Mouse (Mus musculus) thymus, adult 2 months (tissue): Measurements from ENCODE around the gene Thbs2. TPM values are rescaled to one million over a fixed set of nuclear protein-coding genes. Genes with fewer than 3 reads are reported as not detected.

Experiments used
- DNase-seq: peaks from one replicate; pipeline ENCODE4 v3.0.0; 2021
- H3K27ac ChIP-seq: fragments of 200-500 bp; 2 replicates; pipeline ENCODE4 v1.5.1; 2012; ENCODE audit warnings: low read length, control low read depth; ENCODE audit not compliant: control insufficient read depth, insufficient read depth
- H3K27me3 ChIP-seq: fragments of 200-500 bp; 2 replicates; pipeline ENCODE4 v1.6.1; 2012; ENCODE audit warnings: mild to moderate bottlenecking, low read length, moderate library complexity, mixed read lengths; ENCODE audit not compliant: control insufficient read depth, insufficient read depth
- H3K36me3 ChIP-seq: fragments of 200-500 bp; 2 replicates; pipeline ENCODE4 v1.6.1; 2012; ENCODE audit warnings: mild to moderate bottlenecking, low read length, moderate library complexity; ENCODE audit not compliant: control insufficient read depth, insufficient read depth
- H3K4me1 ChIP-seq: fragments of 200-500 bp; replicated peaks from 2 replicates; pipeline ENCODE4 v1.6.1; 2012; ENCODE audit warnings: low read length; ENCODE audit not compliant: control insufficient read depth, insufficient read depth
- H3K4me3 ChIP-seq: fragments of 200-500 bp; 2 replicates; pipeline ENCODE4 v1.5.1; 2012; ENCODE audit warnings: mild to moderate bottlenecking, low read length, control low read depth, moderate library complexity; ENCODE audit not compliant: control insufficient read depth, insufficient read depth
- CTCF ChIP-seq: fragments of 200-500 bp; IDR thresholded peaks from 2 replicates; pipeline ENCODE4 v1.5.1; 2012; ENCODE audit warnings: mild to moderate bottlenecking, control low read depth, low read length, moderate library complexity, borderline replicate concordance; ENCODE audit not compliant: control insufficient read depth, poor library complexity, insufficient read depth; ENCODE audit errors: extremely low read depth
- POLR2A ChIP-seq: fragments of 200-500 bp; IDR thresholded peaks from 2 replicates; pipeline ENCODE4 v1.6.1; 2012; ENCODE audit warnings: mild to moderate bottlenecking, low read length, control low read depth, moderate library complexity; ENCODE audit not compliant: control insufficient read depth, poor library complexity, insufficient read depth; ENCODE audit errors: extremely low read depth
- WGBS: fragments of 180-500 bp; shearing (Covaris S2); methylation state at CpG from one replicate; pipeline ENCODE4 v1.1.7; 2018; 5-methylcytosine and 5-hydroxymethylcytosine counted together
- polyA plus RNA-seq: library from polyadenylated mRNA; depleted of rRNA; stranded (reverse); fragments of >200 nt; gene quantifications from 2 replicates; pipeline ENCODE4 v1.2.3, GENCODE M21; 2012

Gene Thbs2
- polyA plus RNA-seq, 1 experiment, result 5.4 TPM

- Histone ChIP-seq H3K4me3 (no peak overlapping the region), H3K36me3 (no peaks in the 10 kb centered on the region), H3K27ac (no peak overlapping the region), H3K4me1 (no peaks in the 10 kb centered on the region), H3K27me3 (no peaks in the 10 kb centered on the region)
- TF ChIP-seq CTCF (no peak), POLR2A (no peak)
- WGBS, result 85% methylated on average over 4 of the region's 4 CpGs
- DNase-seq, result no peak
Observed at GRCm38 (mm10) chr17:14647996-14648640, 45.9 kb downstream of the Thbs2 start.

GRCm38 (mm10) chr17:14643996-14644395 lies 50.0 kb downstream of the Thbs2 start:
- TF ChIP-seq CTCF, result no peak
- TF ChIP-seq POLR2A, result no peak
- H3K27ac ChIP-seq, result no peak overlapping the region
- 73% methylated on average over 3 of the region's 3 CpGs for WGBS

GRCm38 (mm10) chr17:14640351-14641115 lies 53.5 kb downstream of the Thbs2 start:
- Histone ChIP-seq H3K36me3 (no peaks in the 10 kb centered on the region), H3K4me1 (no peaks in the 10 kb centered on the region), H3K27ac (no peak overlapping the region), H3K4me3 (no peak overlapping the region), H3K27me3 (no peaks in the 10 kb centered on the region)
- no peak for DNase-seq
- WGBS, result 87% methylated on average over 15 of the region's 15 CpGs
- TF ChIP-seq CTCF, result no peak
- TF ChIP-seq POLR2A, result no peak

More at GRCm38 (mm10) chr17:14643996-14644395, 50.0 kb downstream of the Thbs2 start:
- no peaks in the 10 kb centered on the region for H3K36me3 ChIP-seq
- no peaks in the 10 kb centered on the region for H3K27me3 ChIP-seq
- no peak overlapping the region for H3K4me3 ChIP-seq
- no peak for DNase-seq
- no peaks in the 10 kb centered on the region for H3K4me1 ChIP-seq

- Histone ChIP-seq H3K27ac (no peak overlapping the region), H3K4me3 (no peak overlapping the region), H3K27me3 (no peaks in the 10 kb centered on the region), H3K4me1 (no peaks in the 10 kb centered on the region), H3K36me3 (no peaks in the 10 kb centered on the region)
- DNase-seq, result no peak
- TF ChIP-seq POLR2A (no peak), CTCF (no peak)
- WGBS, result 91% methylated on average over 8 of the region's 8 CpGs
Observed at GRCm38 (mm10) chr17:14635546-14636323, 58.3 kb downstream of the Thbs2 start.

- 80% methylated on average over 4 of the region's 4 CpGs for WGBS
- Histone ChIP-seq H3K27ac (no peak overlapping the region), H3K36me3 (no peaks in the 10 kb centered on the region), H3K4me1 (no peaks in the 10 kb centered on the region), H3K4me3 (no peak overlapping the region), H3K27me3 (no peaks in the 10 kb centered on the region)
- no peak for DNase-seq
- no peak for TF ChIP-seq POLR2A
- no peak for TF ChIP-seq CTCF
Observed at GRCm38 (mm10) chr17:14628901-14629300, 65.1 kb downstream of the Thbs2 start.

GRCm38 (mm10) chr17:14627828-14628338 lies 66.2 kb downstream of the Thbs2 start:
- 96% methylated on average over 12 of the region's 12 CpGs for WGBS
- H3K4me3 ChIP-seq, result no peak overlapping the region
- no peak overlapping the region for H3K27ac ChIP-seq
- no peaks in the 10 kb centered on the region for H3K36me3 ChIP-seq
- TF ChIP-seq POLR2A, result no peak
- TF ChIP-seq CTCF, result no peak
- no peaks in the 10 kb centered on the region for H3K4me1 ChIP-seq
- no peak for DNase-seq
- no peaks in the 10 kb centered on the region for H3K27me3 ChIP-seq
